Mouse (Mus musculus) ES-Bruce4 (cell line): Measurements from ENCODE around the gene Fbn1.

Source experiments
- CTCF ChIP-seq: IDR thresholded peaks from one replicate; pipeline ENCODE4 v1.8.1; 2011; ENCODE audit warnings: low read depth, low read length
- EP300 ChIP-seq: IDR thresholded peaks from 2 replicates; pipeline ENCODE4 v1.6.1; 2011; ENCODE audit warnings: low read depth, low read length; ENCODE audit not compliant: insufficient read depth
- POLR2A ChIP-seq: IDR thresholded peaks from one replicate; pipeline ENCODE4 v1.8.1; 2011; ENCODE audit warnings: low read length; ENCODE audit not compliant: insufficient read depth

GRCm38 (mm10) chr2:125342181-125342950, 165.4 kb downstream of the Fbn1 start:
- TF ChIP-seq POLR2A (no peak), EP300 (no peak), CTCF (no peak)
